Mouse (Mus musculus) fat pad, adult 2 months (tissue): Measurements from ENCODE around the gene Tbrg1.

Experiments
- DNase-seq: peaks from one replicate; pipeline ENCODE4 v3.0.0-alpha.2; 2011; ENCODE audit warnings: low read depth, low spot score; ENCODE audit errors: extremely low read depth

The Tbrg1 gene

DNA sequence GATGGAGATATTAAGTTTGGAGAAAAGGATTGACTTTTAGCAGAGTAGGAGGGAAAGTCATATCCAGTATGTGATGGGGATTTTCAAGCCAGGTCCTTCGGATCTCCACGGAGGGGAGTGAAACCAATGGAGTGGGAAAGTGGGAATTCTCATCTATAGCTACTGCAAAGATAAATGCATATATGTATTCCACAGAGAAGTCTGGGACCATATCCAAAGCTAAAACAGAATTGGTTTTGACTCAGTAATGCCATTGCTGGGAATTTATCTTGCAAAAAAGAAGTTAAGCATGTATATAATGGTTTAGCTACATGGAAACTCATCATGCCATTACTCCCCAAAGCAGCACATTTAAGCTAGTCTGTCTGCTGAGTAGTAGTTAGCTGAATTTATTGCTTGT, 24.8 kb downstream of the Tbrg1 start:
- no peak for DNase-seq

DNA sequence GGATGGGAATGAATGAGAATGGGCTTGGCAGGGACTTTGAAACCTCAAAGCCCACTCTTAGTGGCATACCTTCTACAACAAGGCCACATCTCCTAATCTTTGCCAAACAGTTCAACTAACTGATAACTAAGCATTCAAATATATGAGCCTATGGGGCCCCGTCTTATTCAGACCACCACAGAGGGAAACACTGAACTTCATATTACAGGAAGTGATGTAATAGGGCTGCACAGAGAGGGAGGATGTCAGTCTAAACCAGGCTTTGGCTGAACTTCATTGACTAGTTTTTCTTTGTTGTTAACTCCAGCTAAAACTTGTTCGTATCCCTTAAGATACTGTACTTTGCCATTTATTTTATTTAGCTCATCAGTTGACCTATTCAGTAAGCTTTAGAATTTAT, 27.2 kb downstream of the Tbrg1 start:
- no peak for DNase-seq

DNA sequence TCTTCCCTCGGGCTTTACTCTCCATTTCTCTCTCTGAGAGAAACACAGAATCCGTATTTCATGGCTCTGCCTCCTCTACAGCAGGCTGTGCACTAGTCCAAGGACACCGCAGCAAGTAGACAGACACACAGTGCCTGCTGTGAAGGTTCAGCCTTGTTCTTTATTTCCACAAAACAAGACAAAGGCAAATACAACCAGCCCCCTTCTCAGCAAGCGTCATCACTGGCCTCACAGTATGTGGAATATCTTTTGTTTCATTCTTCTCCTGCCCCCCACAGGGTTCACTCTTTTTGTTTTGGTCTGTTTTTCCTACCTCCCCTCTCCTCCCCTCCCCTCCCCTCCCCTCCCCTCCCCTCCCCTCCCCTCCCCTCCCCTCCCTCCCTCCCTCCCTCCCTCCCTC, 28.5 kb downstream of the Tbrg1 start:
- no peak for DNase-seq

DNA sequence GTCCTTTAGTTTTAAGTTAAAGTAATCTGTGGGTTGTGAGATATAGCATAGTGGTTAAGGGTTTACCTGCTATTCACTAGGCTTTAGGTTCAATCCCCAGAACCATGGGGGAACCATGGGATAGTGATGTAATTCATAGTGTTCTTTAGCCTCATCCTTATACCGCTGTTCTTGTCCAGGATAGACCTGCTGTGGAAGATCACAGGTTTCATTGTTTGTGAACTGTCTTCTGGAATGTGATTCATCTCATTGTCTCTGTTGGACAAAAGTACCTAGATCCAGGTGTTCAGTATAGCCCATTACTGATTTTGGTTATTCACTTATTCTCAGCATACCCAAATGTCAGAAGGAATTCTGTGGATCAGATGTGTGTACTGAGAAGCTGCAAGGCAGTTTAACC, 29.8 kb downstream of the Tbrg1 start:
- no peak for DNase-seq

DNA sequence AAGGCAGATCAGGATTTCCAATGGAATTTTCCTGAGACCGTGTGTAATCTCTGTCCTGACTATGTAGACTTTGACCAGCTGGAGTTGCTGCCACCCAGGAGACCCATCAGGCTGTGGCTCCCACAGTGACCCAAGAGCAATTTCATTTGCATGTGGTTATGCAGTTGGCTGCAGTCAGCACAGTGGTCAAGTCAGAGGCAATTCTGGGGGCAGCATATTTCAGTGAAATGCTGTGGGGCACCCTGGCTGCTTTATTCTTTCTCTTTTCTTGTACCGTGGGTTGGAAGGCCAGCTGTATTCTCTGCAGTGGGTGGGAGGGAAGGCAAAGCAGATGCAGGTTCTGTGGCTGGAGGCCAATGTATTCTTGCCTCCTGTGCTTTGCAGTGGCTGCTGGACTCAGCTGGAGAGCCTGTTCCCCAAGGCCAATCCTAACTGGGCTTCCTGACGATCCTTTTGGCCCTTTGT, 31.0 kb downstream of the Tbrg1 start:
- DNase-seq = no peak

DNA sequence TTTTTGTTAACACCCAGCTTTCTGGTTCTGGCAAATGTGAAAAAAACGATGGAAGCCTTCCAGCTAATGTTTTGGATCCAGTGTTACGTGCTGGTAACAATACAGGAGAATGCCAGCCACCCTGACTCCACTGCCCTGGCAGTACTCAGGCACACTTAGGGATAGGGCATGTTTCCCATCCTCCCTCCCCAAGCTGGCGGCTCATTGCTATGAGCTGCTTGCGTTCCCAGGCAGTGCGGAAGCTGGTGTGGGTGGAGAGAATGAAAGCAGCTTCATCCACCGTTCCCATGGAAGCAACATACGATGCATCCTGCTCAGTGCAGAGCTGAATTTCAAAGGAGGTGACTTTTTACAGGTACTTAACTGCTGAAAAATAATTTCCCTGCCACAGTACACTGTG, 31.5 kb downstream of the Tbrg1 start:
- DNase-seq = no peak

DNA sequence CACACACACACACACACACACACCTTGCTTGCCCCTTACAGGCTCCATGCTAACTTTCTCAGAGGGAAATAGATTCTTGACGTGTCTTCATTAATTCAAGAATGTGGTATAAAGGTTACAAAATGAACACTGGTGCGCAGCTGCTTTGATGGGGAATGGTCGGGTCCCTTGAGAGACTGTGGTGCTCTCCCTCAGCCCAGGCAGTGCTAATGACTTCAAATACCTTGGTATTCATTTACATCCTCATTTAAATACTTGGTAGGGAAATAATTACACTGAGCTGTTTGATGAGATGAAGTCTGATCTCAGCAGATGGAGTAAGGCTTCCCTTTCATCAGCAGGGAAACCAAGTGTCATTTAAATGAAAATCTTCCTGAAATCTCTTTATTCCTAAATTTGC, 32.0 kb downstream of the Tbrg1 start:
- no peak for DNase-seq

DNA sequence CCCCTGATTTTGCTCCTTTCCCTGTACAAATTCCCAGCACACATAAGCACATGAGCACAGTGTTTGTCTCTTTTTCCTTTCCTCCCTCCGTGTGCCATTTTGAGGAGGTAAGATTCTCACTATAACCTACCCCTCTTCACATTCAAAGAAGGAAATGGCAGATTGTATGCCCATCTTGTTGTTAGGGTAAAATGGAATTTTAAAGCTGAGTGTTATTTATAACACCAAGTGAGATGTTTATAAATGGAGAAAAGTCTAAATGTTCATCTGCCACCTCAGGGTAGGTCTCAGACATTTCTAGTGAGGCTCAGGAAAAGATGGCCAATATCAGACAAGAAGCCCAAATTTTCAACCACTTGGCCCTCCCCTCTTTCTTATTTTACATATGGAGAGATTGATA, 32.6 kb downstream of the Tbrg1 start:
- DNase-seq = no peak

DNA sequence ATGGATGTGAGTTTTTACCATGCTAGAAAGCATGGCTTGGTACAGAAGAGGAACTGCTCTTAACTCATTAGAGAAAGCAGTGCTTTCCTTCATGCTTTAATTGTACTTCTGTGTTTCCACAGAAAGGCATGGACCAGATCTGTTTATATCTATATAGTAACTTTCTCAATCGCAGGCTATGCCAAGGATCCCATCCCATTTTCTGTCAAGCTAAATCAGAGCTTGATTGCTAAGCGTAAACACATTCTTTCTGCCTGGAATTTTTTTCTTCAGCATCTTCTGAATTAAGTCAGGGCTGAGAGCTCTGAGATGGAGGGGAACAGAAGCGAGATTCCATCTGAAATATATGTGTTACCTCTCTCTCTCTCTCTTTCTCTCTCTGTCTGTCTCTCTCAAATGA, 33.1 kb downstream of the Tbrg1 start:
- DNase-seq = no peak

DNA sequence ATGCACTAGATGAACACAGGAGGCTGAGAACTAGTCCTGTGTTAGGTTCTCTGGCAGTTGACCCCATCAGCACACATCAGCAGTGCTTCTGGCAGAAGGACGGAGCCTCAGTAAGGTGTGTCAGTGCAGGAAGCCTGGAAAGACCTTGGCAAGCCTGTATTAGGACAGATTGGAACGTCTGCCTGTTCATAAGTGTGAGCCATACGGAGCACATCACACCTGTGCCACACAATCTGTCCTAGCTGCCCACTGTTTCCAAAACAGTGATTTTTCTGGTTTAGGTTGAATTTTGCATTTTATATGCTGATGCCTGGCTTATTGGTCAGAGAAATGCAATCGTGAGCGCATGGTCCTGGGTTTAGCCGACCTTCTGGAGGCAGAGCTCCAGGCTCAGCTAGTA, 35.8 kb downstream of the Tbrg1 start:
- no peak for DNase-seq

DNA sequence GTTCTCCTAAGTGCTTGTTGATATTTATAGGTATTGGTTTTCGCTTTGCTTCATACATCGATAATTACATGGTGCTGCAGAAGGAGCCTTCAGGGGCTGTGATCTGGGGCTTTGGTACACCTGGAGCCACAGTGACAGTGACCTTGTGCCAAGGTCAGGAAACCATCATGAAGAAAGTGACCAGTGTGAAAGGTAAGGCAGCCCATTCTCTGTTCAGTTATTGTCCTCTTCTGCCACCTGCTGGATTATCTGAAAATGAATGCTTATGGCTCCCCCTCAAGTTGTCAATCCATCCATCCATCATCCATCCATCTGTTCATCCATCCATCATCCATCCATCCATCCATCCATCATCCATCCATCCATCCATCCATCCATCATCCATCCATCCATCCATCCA, 40.3 kb downstream of the Tbrg1 start:
- DNase-seq = no peak

DNA sequence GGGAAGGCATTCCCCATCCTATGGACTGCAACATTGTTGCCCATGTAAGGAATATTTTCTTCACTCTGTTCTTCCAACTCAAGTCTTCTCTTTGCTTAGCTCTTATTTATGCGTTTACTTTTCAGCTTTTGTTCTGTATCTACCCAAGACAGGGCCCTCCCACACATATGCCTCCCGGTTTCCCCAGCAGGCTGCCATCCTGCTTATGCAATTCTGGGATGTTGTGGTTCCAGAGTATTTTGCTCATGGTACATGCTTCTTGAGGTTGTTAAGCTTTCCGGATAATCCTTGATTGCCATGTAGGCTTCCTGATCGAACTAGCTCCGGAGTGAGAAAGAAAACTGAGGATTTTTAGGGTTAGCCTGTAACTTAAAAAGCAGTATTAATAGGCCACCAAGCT, 41.9 kb downstream of the Tbrg1 start:
- no peak for DNase-seq

DNA sequence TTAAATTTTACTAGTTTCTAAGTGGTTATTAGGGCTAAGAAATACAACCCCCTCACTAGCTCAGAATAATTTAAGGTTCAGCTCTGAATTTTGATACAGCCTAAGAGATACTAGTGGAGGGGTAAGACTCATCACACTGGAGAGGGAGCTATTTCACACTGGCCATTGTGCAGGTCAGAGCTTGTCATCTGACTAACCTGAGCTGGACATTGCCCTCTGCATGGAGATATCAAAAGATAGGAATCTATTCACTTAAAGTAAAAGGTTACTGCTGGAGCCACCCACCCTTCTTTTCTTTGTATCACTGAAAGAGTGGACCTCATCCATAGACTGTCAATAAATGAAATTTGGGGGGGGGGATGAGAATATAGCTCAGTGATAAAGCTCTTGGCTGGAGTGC, 42.8 kb downstream of the Tbrg1 start:
- no peak for DNase-seq

DNA sequence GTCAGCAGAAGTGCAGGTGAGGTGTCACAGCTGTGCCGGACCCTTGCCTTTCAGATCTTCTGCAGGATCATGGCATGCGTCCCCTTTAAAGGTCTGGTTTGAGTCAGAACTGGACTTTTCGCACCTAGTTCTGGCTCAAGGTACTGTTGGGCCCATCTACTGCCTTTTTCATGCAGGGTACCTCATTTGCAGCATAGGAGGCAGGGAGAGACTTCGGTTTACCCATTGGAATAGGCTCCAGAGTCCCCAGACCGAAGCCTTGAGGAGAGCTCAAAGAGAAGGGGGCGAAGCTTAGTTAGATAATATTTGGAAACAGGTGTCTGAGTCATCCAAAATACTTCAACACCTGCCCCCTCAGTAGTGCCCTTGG, 43.2 kb downstream of the Tbrg1 start:
- DNase-seq = no peak

DNA sequence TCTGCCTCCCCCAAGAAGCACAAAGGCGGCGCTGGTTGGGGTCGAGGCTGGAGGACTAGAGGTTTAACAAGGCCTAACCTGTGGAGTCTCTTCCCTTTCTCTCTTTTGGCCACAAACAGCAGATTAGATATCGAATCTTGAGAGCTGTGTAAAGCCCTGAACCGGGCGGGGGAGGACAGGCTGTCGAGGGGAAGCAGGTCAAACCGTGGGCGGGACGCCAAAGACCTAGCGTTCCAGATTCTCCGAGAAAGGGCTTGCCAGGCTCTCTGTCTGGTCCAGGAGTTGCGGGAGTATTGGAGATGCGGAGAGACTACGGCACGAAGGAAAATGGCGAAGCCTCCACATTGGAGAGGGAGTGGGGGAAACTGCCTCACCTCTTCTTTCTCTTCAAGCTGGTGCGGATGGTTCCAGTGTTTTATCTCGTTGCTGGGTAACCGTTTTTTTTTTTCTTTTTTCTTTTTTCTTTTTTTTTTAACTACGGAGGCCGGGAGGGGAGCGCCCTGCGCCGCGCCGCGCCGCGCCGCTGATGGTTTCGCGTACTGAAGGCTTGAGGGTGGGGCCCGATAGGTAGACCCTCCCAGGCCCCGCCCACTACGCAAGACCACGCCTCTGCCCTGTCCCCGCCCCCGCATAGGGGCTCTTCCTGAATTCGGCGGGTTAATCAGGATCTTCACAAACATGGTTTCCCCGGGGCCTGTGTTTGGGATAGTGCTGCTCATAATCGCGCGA, 43.8 kb downstream of the Tbrg1 start, which contains the start of gene Spa17:
Spa17 (minus strand) TSS at position 541 of the 729 bp plus-strand sequence.
- DNase-seq = peak; percentile 30

DNA sequence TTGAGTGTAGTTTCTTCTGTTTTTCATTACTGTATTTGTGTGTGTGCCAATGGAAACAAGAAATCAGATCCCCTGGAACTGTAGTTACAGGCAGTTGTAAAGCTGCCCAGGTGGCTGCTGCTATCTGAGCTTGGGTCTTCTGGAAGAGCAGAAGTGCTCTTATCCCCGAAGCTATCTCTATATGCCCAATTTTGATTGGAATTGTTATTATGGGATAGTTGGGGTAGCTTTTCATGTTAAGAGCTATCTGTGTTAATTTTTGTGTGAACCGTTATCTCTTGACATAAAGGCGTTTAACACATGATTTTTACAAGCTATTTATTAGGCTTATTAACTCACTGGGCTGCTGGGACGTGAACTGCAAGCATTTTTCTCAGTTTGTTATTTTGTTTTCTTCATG, 47.6 kb downstream of the Tbrg1 start:
- no peak for DNase-seq

DNA sequence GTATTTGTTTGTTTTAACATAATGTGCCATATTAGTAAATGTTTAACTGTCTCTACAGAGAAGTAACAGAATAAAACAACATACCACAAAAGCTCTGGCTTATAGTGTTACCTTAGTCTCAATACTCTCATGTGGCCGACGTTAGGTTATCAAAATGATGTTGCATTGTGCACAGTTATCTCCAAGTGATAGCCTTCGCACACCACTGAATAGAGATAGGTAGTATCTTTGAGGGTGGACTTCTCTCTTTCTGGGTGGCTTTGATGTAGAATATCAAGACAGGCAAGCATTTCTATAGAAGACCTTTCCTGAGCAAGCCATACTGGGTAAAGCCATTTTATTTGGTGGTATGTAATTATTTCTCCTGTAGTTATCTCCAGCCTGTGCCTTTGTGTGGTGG, 52.0 kb downstream of the Tbrg1 start:
- DNase-seq = no peak

DNA sequence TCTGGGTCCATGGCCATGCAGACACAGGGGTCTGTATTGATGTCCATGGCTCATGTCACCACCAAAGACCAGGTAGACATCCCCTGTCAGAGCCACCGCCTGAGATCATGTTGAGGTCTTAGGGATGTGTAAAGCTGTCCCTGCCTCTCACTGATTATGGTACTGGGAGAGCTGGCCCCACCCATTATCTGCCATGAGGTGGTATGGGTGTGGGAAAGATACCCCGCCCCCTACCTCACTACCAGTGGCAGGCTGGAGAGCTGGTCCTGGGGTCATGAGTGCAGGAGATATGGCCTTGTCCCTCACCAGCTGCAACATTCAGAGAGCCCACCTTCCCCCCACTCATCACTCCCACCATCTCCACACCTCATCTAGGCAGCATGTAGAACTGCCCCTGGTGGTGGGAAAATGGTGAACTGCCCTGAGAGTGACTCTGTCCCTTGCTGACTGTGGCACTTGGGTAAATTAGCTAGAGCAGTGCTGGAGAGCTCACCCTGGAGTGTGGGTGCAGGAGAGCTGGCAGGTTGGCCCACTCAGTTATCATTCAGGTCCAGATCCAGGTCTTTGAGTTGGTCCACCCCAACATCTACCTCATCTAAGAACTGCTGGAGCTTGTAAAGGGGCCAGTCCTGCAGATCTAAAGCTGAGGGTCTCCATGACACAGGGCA, 56.4 kb downstream of the Tbrg1 start:
- no peak for DNase-seq
